Mouse (Mus musculus) lung, embryonic 15.5 days (tissue): ENCODE data around the gene Jph4. TPM values are rescaled to one million over a fixed set of nuclear protein-coding genes. Genes with fewer than 3 reads are reported as not detected.

ENCODE experiments used
- polyA plus RNA-seq: library from polyadenylated mRNA; unstranded; fragments of >200 nt; fragmentation: Nextera tagmentation; extraction: Ambion mirVana; gene quantifications from 2 replicates; pipeline ENCODE4 v1.2.1, GENCODE M21; 2015

The Jph4 gene
- polyA plus RNA-seq, 1 experiment from 2014 or later: 0.37 TPM

Other genes starting within 250 kb of the Jph4 start
- 10.0 and 11.4 TPM in 2 replicates for gene Homez, start 246.0 kb downstream of the Jph4 start, polyA plus RNA-seq
- 1.1 and 1.6 TPM in 2 replicates for gene Ppp1r3e, start 239.4 kb downstream of the Jph4 start, polyA plus RNA-seq
- 3.0 and 3.1 TPM in 2 replicates for gene Bcl2l2, start 233.6 kb downstream of the Jph4 start, polyA plus RNA-seq
- gene Gm20521, start 233.5 kb downstream of the Jph4 start, polyA plus RNA-seq: not detected in 2 replicates
- gene Pabpn1, start 224.4 kb downstream of the Jph4 start, polyA plus RNA-seq: 102 and 109 TPM in 2 replicates
- 32.5 and 34.1 TPM in 2 replicates for gene Slc22a17, start 203.8 kb downstream of the Jph4 start, polyA plus RNA-seq
- 26.5 and 29.1 TPM in 2 replicates for gene Efs, start 190.8 kb downstream of the Jph4 start, polyA plus RNA-seq
- gene Il25, start 184.2 kb downstream of the Jph4 start, polyA plus RNA-seq: 0.19 TPM in 1 of 2 replicates, not detected in the other
- gene Cmtm5, start 180.7 kb downstream of the Jph4 start, polyA plus RNA-seq: 0.95 and 1.0 TPM in 2 replicates
- 70.4 and 166 TPM in 2 replicates for gene Myh6, start 150.0 kb downstream of the Jph4 start, polyA plus RNA-seq
- not detected in 2 replicates for gene Gm17428, start 140.0 kb downstream of the Jph4 start, polyA plus RNA-seq
- 29.1 and 71.2 TPM in 2 replicates for gene Myh7, start 122.3 kb downstream of the Jph4 start, polyA plus RNA-seq
- gene Ngdn, start 101.5 kb downstream of the Jph4 start, polyA plus RNA-seq: 81.1 and 81.3 TPM in 2 replicates
- gene Zfhx2, start 24.6 kb downstream of the Jph4 start, polyA plus RNA-seq: 4.2 and 4.3 TPM in 2 replicates
- 22.0 and 22.9 TPM in 2 replicates for gene Thtpa, start 22.2 kb downstream of the Jph4 start, polyA plus RNA-seq
- 17.2 and 18.9 TPM in 2 replicates for gene Ap1g2, start 10.3 kb downstream of the Jph4 start, polyA plus RNA-seq
- gene Dhrs2, start 105.1 kb upstream of the Jph4 start, polyA plus RNA-seq: not detected in 2 replicates